Mouse (Mus musculus) forebrain, embryonic 10.5 days (tissue): ENCODE measurements at regions not wholly inside any gene's neighbourhood (a gene's known extent, or its start where the extent isn't known, plus 50 kb on each side); places are given as distances from the start of the nearest gene placed in this dataset.

Experiments used
- DNase-seq: peaks from one replicate; pipeline ENCODE4 v3.0.0-alpha.2; 2017; ENCODE audit warnings: low spot score; ENCODE audit errors: extremely low spot score
- H3K27ac ChIP-seq: fragments of 300-500 bp; sonication (generic); 2 replicates; pipeline ENCODE4 v1.5.1; 2016; ENCODE audit warnings: mild to moderate bottlenecking
- H3K27me3 ChIP-seq: fragments of 300-500 bp; sonication (generic); 2 replicates; pipeline ENCODE4 v1.6.1; 2016; ENCODE audit warnings: mild to moderate bottlenecking; ENCODE audit not compliant: poor library complexity, severe bottlenecking
- H3K36me3 ChIP-seq: fragments of 300-500 bp; sonication (generic); replicated peaks from 2 replicates; pipeline ENCODE4 v1.6.1; 2016; ENCODE audit warnings: mild to moderate bottlenecking, moderate library complexity
- H3K4me1 ChIP-seq: fragments of 300-500 bp; sonication (generic); 2 replicates; pipeline ENCODE4 v1.6.1; 2016
- H3K4me3 ChIP-seq: fragments of 300-500 bp; sonication (generic); 2 replicates; pipeline ENCODE4 v1.5.1; 2016; ENCODE audit warnings: mild to moderate bottlenecking, moderate library complexity
- H3K9me3 ChIP-seq: fragments of 300-500 bp; sonication (generic); 2 replicates; pipeline ENCODE4 v1.6.1; 2016; ENCODE audit warnings: mild to moderate bottlenecking, moderate library complexity
- WGBS: fragments of 180-500 bp; shearing (Covaris S2); methylation state at CpG from one replicate; pipeline ENCODE4 v1.1.7; 2016; 5-methylcytosine and 5-hydroxymethylcytosine counted together

- Histone ChIP-seq H3K36me3 (no peaks in the 10 kb centered on the region), H3K27me3 (no peaks in the 10 kb centered on the region), H3K4me1 (peaks cover 25% of the 10 kb centered on the region), H3K27ac (peak overlapping the region; percentile 76), H3K9me3 (no peaks in the 10 kb centered on the region), H3K4me3 (no peak overlapping the region)
- 11% methylated on average over 3 of the region's 3 CpGs for WGBS
- DNase-seq = peak; percentile 30
Observed at GRCm38 (mm10) chr4:23490224-23490623, 1002.1 kb upstream of the Pou3f2 start.

GRCm38 (mm10) chr4:23491255-23491654 is 1003.1 kb upstream of the Pou3f2 start:
- Histone ChIP-seq H3K36me3 (no peaks in the 10 kb centered on the region), H3K27me3 (no peaks in the 10 kb centered on the region), H3K27ac (no peak overlapping the region), H3K4me1 (peaks cover 25% of the 10 kb centered on the region), H3K9me3 (no peaks in the 10 kb centered on the region), H3K4me3 (no peak overlapping the region)
- 19% methylated on average over 2 of the region's 2 CpGs for WGBS
- DNase-seq = no peak

DNA sequence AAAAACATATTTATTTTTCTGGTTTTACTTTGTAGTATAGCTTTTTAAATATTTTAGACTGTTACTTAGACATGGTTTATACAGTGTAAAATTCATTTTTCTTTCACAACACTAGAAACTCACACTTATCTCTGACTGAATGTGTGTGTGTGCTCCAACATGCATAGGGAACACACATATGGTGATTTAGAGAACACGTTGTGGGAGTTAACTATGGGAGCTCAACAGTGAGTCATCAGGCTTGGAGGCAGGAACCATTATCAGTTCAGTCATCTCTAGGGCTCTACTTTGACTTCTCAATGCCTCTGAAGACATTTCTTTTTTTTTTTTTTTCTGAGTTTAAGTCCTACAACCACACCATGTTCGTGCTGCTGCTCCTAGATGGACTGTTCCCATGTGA is 997.5 kb upstream of the Mms22l start:
- Histone ChIP-seq H3K9me3 (no peaks in the 10 kb centered on the region), H3K36me3 (no peaks in the 10 kb centered on the region), H3K4me1 (no peaks in the 10 kb centered on the region), H3K4me3 (no peak overlapping the region), H3K27ac (no peak overlapping the region), H3K27me3 (no peaks in the 10 kb centered on the region)
- DNase-seq = no peak
- WGBS = 82% methylated on average over 2 of the region's 2 CpGs

DNA sequence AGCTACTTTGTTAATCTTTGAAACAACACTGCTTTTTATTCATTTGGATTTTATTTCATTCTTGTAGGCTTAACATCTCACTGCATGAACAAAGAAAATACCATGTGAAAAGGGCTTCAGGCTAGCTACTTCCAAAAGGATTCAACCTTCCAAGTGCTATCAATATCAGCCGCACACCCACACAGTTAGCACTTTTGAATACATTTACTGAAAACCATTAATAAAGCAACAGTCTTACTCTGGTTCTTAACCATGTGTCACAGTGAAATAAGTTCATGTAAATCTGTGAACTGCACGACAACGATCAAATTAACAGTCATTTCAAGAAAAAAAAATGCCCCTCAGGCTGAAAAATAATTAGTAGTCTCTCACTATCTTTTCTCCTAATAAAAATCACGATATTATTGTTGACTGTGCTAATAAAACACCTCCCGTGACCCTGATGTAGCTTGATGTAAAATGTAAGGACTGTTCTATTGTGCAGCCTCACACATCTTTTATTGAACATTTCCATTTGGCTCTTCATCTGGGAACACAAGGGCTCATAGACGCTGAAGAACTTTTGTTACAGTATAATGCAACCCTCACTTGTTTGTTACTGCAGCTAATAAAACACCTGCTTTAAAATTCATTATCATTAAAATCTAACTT is 991.4 kb upstream of the Mms22l start:
- Histone ChIP-seq H3K4me3 (no peak overlapping the region), H3K9me3 (no peaks in the 10 kb centered on the region), H3K36me3 (no peaks in the 10 kb centered on the region), H3K27me3 (no peaks in the 10 kb centered on the region; the same call in 1 of the 2 replicates), H3K27ac (no peak overlapping the region), H3K4me1 (peaks cover 7% of the 10 kb centered on the region)
- no peak for DNase-seq
- WGBS = 74% methylated on average over 6 of the region's 6 CpGs

DNA sequence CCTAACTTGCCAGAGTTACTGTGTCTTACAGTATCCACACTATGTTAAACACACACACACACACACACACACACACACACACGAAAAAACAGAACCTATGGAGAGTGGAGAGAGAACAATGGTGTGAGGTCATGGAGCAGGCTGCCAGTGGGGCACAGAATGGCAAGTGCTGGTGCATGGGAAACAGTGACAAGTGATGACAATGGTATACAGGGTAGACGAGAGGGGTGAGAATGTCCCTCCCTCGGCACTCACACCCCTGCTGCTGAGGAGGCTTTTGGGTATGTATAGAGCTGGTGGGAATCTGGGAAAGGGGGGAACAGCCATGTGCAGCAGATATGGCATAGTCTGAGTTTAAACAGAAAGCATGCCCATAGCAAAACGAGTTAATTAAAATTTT is 985.4 kb upstream of the Mms22l start:
- no peaks in the 10 kb centered on the region for H3K9me3 ChIP-seq
- H3K4me1 ChIP-seq = peaks cover 30% of the 10 kb centered on the region
- no peaks in the 10 kb centered on the region for H3K36me3 ChIP-seq
- no peak overlapping the region for H3K27ac ChIP-seq
- H3K4me3 ChIP-seq = no peak overlapping the region
- peaks cover 21% of the 10 kb centered on the region for H3K27me3 ChIP-seq
- 42% methylated on average over 4 of the region's 4 CpGs for WGBS
- DNase-seq = no peak

DNA sequence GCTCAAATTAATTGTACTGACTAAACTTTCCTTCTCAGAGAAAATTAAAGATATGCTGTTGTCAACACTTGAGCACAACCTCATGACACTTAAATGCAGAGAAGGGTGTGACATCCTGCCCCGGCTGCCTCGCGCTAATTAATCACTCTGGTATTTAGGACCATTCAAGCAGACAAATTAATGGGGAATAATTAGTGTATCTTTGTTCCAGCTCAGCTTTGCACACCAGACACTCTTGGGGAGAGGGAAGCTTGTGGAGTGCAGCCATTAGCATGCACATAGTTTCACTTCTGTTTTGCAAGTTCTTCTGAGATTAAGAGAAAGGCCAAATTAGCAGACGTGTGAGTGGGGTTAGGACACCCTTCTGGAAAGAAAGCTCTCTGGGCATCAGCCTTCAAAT is 984.2 kb upstream of the Mms22l start:
- Histone ChIP-seq H3K4me1 (peaks cover 30% of the 10 kb centered on the region), H3K36me3 (no peaks in the 10 kb centered on the region), H3K27ac (no peak overlapping the region), H3K27me3 (peaks cover 27% of the 10 kb centered on the region), H3K9me3 (no peaks in the 10 kb centered on the region), H3K4me3 (no peak overlapping the region)
- 21% methylated on average over 4 of the region's 4 CpGs for WGBS
- peak; percentile 23 for DNase-seq

GRCm38 (mm10) chr4:23513939-23514338 is 982.3 kb upstream of the Mms22l start:
- 21% methylated on average over 9 of the region's 9 CpGs for WGBS
- Histone ChIP-seq H3K27ac (peak overlapping the region; percentile 60; the same call in 1 of the 2 replicates), H3K9me3 (peaks cover 2% of the 10 kb centered on the region), H3K4me3 (no peak overlapping the region; the same call in 1 of the 2 replicates), H3K27me3 (peaks cover 27% of the 10 kb centered on the region), H3K4me1 (peaks cover 30% of the 10 kb centered on the region), H3K36me3 (peaks cover under 1% of the 10 kb centered on the region)
- peak; percentile 46 for DNase-seq
